Mouse (Mus musculus): Measurements from ENCODE around the gene Lrp5.

GRCm38 (mm10) chr19:3667979-3668378 is 18.4 kb downstream of the Lrp5 start:
- peak; percentile 46 for TF ChIP-seq CTCF (IDR thresholded peaks at IDR 0.05; ENCODE audit: low read depth)
- TF ChIP-seq EP300 (optimal IDR thresholded peaks at IDR 0.05), result no peak
